Mouse (Mus musculus) ES-E14 (cell line): ENCODE measurements around the gene A730049H05Rik.

Source experiments
- CHD2 ChIP-seq: IDR thresholded peaks from 2 replicates; pipeline ENCODE4 v1.6.1; 2014; ENCODE audit warnings: mild to moderate bottlenecking, low read depth, low read length, inconsistent platforms
- MAFK ChIP-seq: IDR thresholded peaks from 2 replicates; pipeline ENCODE4 v1.6.1; 2014; ENCODE audit warnings: mild to moderate bottlenecking, low read depth, low read length, inconsistent platforms; ENCODE audit not compliant: insufficient read depth
- ZNF384 ChIP-seq: IDR thresholded peaks from 2 replicates; pipeline ENCODE4 v1.6.1; 2012; ENCODE audit warnings: low read depth, low read length, inconsistent platforms

- TF ChIP-seq MAFK (no peak), CHD2 (no peak), ZNF384 (no peak)
Observed at GRCm38 (mm10) chr6:92858721-92859510, 42.6 kb downstream of the A730049H05Rik start.
